ENCODE assay signal across 25 mouse cellular contexts in genomic region chr13:112701256-112701655, GRCm38 (mm10). TPM values are rescaled to one million over a fixed set of nuclear protein-coding genes. Genes with fewer than 3 reads are reported as not detected.
"Had no signal": no experiment of that assay in that cellular context is flagged by ENCODE, and none has a peak within 500 bp of the region (broad histone marks: within the 10 kb centered on the region; RNA-seq: fewer than 3 reads in every experiment).

No protein-coding gene starts in this region.

- ATAC-seq: forebrain, embryonic 15.5 days; forebrain, postnatal 0 days; hindbrain, postnatal 0 days; intestine, embryonic 16.5 days; liver, embryonic 12.5 days had no signal

- H3K9me3 ChIP-seq: forebrain, embryonic 15.5 days; hindbrain, embryonic 13.5 days; hindbrain, embryonic 15.5 days; kidney, embryonic 15.5 days; limb, embryonic 13.5 days; limb, embryonic 15.5 days; liver, embryonic 12.5 days had no signal

- H3K27ac ChIP-seq: forebrain, embryonic 15.5 days; hindbrain, embryonic 13.5 days; hindbrain, embryonic 15.5 days; hindbrain, postnatal 0 days; kidney, embryonic 15.5 days; kidney, postnatal 0 days; limb, embryonic 13.5 days; limb, embryonic 15.5 days; liver, embryonic 12.5 days; liver, embryonic 14.5 days had no signal

- H3K36me3 ChIP-seq: kidney, embryonic 15.5 days; limb, embryonic 15.5 days had no signal

- DNase-seq: forebrain, postnatal 0 days; gastrocnemius, postnatal 25 days; kidney, adult 11 months; kidney, adult 2 months; kidney, adult 9 months; kidney, postnatal 14 days; kidney, postnatal 36 days; layer of hippocampus, adult 9-11 months; layer of hippocampus, postnatal 36 days; left cerebral cortex, postnatal 4 days had no signal

- H3K27me3 ChIP-seq: forebrain, embryonic 15.5 days; hindbrain, embryonic 13.5 days; hindbrain, embryonic 15.5 days; kidney, embryonic 15.5 days; limb, embryonic 13.5 days; limb, embryonic 15.5 days; liver, embryonic 12.5 days had no signal

- H3K9ac ChIP-seq: forebrain, embryonic 15.5 days; forebrain, postnatal 0 days; hindbrain, embryonic 13.5 days; hindbrain, embryonic 15.5 days; kidney, embryonic 15.5 days; limb, embryonic 13.5 days; limb, embryonic 15.5 days; liver, embryonic 12.5 days; liver, embryonic 14.5 days had no signal

- H3K4me2 ChIP-seq: forebrain, embryonic 15.5 days; hindbrain, embryonic 13.5 days; hindbrain, embryonic 15.5 days; kidney, embryonic 15.5 days; limb, embryonic 13.5 days; limb, embryonic 15.5 days; liver, embryonic 12.5 days had no signal

- H3K4me3 ChIP-seq: forebrain, embryonic 15.5 days; hindbrain, embryonic 13.5 days; hindbrain, embryonic 15.5 days; kidney, embryonic 15.5 days; limb, embryonic 13.5 days; limb, embryonic 15.5 days; liver, embryonic 12.5 days had no signal

- H3K4me1 ChIP-seq: forebrain, embryonic 15.5 days; hindbrain, embryonic 13.5 days; hindbrain, embryonic 15.5 days; kidney, embryonic 15.5 days; limb, embryonic 13.5 days; limb, embryonic 15.5 days; liver, embryonic 12.5 days had no signal

RNA-seq across cellular contexts. Expression of gene Ddx4, which starts 49.0 kb away (rescaled TPM):
- total RNA-seq: gastrocnemius, adult 18-20 months; gastrocnemius, postnatal 25 days; heart, postnatal 25 days; liver, adult 2 months had no signal
- polyA plus RNA-seq: large intestine, adult 2 months; liver, adult 2 months had no signal
